Mouse (Mus musculus) forelimb bud, embryonic 11.5 days (tissue): ENCODE data around the gene Tprgl.

Experiments
- DNase-seq: peaks from one replicate; pipeline ENCODE4 v3.0.0-alpha.2; 2012; ENCODE audit warnings: low read depth, low spot score

Gene Tprgl

DNA sequence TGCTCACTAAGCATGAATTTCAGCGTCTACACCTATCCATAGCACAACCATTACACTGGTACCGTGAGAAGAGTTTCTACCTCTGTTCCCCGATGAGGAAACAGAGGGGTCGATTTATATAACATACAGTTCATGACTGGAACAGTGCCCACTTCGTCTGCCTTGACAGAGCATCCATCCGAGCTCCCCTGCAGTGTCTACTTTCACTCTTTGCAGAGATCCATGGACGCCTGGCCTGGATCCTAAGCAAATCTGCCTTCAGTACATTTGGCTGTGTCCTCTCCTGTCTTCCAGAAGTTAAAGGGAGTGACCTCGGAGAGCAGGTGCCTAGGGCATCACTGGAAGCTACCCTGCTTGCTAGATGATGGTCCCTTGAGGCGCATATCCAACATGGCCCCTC, 41.3 kb downstream of the Tprgl start:
- no peak for DNase-seq

DNA sequence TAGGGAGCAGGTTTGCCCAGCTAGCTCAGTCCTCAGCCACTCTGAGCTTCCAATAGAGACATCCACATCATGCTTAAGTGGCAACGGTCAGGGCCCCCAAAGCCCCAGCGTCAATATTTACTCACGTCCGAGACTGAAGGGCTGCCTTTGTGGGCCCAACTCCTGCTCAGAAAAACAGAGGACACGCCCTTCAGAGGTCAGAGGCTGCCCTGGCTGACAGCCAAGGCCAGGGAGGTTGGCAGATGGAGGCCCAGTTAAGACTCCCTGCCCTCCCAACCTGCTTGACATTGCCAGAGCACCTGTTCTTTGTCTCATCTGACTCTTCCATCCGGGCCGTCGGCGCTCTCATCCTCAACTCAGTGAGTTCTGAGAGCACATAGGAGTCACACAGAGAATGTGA, 41.7 kb downstream of the Tprgl start:
- DNase-seq: no peak

GRCm38 (mm10) chr4:154116421-154116820, 44.0 kb downstream of the Tprgl start:
- DNase-seq: no peak

- DNase-seq: no peak
Measured at GRCm38 (mm10) chr4:154109850-154110243, 50.6 kb downstream of the Tprgl start.

DNA sequence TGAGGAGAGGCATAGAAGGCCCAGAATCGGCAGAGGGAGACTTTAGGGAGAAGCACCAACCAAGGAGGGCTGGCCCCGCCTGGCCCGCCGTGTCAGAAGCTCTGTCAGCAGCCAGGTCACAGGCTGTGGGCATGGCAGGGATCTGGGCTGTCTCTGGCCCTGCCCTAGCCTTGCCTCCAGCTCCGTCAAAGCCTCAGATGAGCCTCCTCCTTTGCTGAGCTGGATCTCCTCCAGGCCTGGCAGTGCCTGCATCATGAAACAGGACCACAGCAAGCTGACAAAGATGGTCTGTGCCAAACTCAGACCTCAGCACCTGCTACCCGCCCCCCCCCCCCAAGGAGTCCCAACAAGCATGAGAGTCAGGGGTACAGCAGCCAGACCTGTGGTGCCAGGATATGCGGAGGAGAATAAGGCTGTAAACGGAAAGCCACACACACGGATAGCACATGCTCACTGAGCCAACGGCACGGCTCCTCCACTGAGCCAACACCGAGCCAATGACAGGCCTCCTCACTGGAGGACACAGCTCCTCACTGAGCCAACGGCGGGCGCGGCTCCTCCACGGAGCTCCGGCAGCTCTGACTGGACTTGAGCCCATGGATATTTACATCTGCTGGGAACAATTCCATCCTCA, 51.1 kb downstream of the Tprgl start:
- no peak for DNase-seq
